Mouse (Mus musculus) kidney, postnatal 0 days (tissue): Measurements from ENCODE around the gene Zmym5. TPM values are rescaled to one million over a fixed set of nuclear protein-coding genes. Genes with fewer than 3 reads are reported as not detected.
A peak's percentile ranks its signal among the peaks of the same experiment; 100 is the strongest.
"Not testable (repeated sequence)": the region's sequence is repeated elsewhere in the genome, so short reads cannot be mapped to it uniquely, and the experiment has no call there.

Experiments used
- ATAC-seq: fragments of 200-750 bp; cut with Nextera tagmentation; replicated peaks from 2 replicates; pipeline ENCODE4 v1.8.0; 2017; ENCODE audit warnings: low read depth, moderate number of reproducible peaks, moderate TSS enrichment, moderate library complexity; ENCODE audit not compliant: low FRiP score
- DNase-seq: peaks from one replicate; pipeline ENCODE4 v3.0.0-alpha.2; 2016; ENCODE audit warnings: low spot score
- H3K27ac ChIP-seq: fragments of 300-500 bp; sonication (generic); 2 replicates; pipeline ENCODE4 v1.5.1; 2014; ENCODE audit warnings: mild to moderate bottlenecking
- H3K27me3 ChIP-seq: fragments of 300-500 bp; sonication (generic); 2 replicates; pipeline ENCODE4 v1.6.1; 2014; ENCODE audit warnings: low read length, mixed read lengths; ENCODE audit not compliant: insufficient read depth
- H3K36me3 ChIP-seq: fragments of 300-500 bp; sonication (generic); 2 replicates; pipeline ENCODE4 v1.6.1; 2014; ENCODE audit warnings: low read length, mixed read lengths; ENCODE audit not compliant: insufficient read depth
- H3K4me1 ChIP-seq: fragments of 300-500 bp; sonication (generic); replicated peaks from 2 replicates; pipeline ENCODE4 v1.6.1; 2014; ENCODE audit warnings: antibody characterized with exemption, low read length, mixed read lengths; ENCODE audit not compliant: insufficient read depth
- H3K4me2 ChIP-seq: fragments of 300-500 bp; sonication (generic); 2 replicates; pipeline ENCODE4 v1.6.1; 2014; ENCODE audit warnings: mild to moderate bottlenecking, low read length, moderate library complexity, mixed read lengths
- H3K4me3 ChIP-seq: fragments of 300-500 bp; sonication (generic); replicated peaks from 2 replicates; pipeline ENCODE4 v1.5.1; 2014; ENCODE audit warnings: low read depth, low read length
- H3K9ac ChIP-seq: fragments of 300-500 bp; sonication (generic); 2 replicates; pipeline ENCODE4 v1.6.1; 2014; ENCODE audit warnings: low read depth, low read length
- H3K9me3 ChIP-seq: fragments of 300-500 bp; sonication (generic); replicated peaks from 2 replicates; pipeline ENCODE4 v1.6.1; 2016; ENCODE audit warnings: low read length, inconsistent platforms, mixed read lengths
- CTCF ChIP-seq: IDR thresholded peaks from 2 replicates; pipeline ENCODE4 v1.5.1; 2016; ENCODE audit warnings: antibody characterized with exemption, low read depth, mild to moderate bottlenecking, moderate library complexity
- WGBS: fragments of 180-500 bp; shearing (Covaris S2); extraction: QIAGEN DNeasy Blood & Tissue Kit; methylation state at CpG from one replicate; pipeline ENCODE4 v1.1.7; 2014; 5-methylcytosine and 5-hydroxymethylcytosine counted together
- polyA plus RNA-seq: library from polyadenylated mRNA; unstranded; fragments of >200 nt; fragmentation: Nextera tagmentation; extraction: Ambion mirVana; gene quantifications from 2 replicates; pipeline ENCODE4 v1.2.1, GENCODE M21; 2015

The Zmym5 gene
- 26.3 and 28.7 TPM in 2 replicates for polyA plus RNA-seq

DNA sequence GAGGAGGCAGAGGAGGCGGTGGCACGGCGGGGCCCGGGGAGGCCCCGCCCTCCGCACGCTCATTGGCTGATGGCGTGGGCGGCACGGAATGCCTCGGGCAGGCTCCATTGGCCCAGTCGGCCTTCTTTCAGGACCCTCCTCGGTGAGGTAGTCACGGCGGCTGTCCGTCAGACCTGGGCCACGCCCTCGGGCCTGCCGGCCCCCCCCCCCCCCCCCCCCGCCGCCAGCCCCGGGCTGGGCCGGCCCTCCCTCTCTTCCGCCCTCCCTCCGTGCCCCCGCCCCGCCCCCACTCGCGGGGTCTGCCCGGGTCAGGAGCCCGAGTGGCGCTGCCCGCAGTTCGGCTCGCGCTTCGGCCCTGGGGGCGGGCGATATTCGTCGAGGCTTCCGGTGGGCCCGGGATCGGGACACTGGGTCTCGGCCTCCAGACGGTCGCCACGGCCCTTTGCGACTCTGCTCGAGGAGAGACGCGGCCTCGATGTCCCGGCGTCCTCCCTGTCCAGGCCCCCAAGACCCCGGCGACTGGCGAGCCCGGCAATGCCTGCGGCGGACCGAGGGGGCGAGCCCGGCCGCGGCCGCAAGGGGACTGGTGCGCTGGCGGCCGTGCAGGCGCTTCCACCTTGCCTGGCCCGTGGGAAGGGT is at the start of gene Zmym5:
Zmym5 (minus strand) TSS at position 16 of the 639 bp plus-strand sequence.
- H3K9me3 ChIP-seq, H3K27me3 ChIP-seq, H3K36me3 ChIP-seq, H3K4me1 ChIP-seq: not testable (repeated sequence)
- peak; percentile 78 for DNase-seq
- H3K4me2 ChIP-seq = peak within 1 kb of the TSS; percentile 67
- WGBS = under 1% methylated on average over 21 of the region's 72 CpGs
- peak; percentile 97 for ATAC-seq
- H3K9ac ChIP-seq = peak within 1 kb of the TSS; percentile 86
- peak within 1 kb of the TSS; percentile 99 for H3K27ac ChIP-seq
- H3K4me3 ChIP-seq = peak within 1 kb of the TSS; percentile 73

DNA sequence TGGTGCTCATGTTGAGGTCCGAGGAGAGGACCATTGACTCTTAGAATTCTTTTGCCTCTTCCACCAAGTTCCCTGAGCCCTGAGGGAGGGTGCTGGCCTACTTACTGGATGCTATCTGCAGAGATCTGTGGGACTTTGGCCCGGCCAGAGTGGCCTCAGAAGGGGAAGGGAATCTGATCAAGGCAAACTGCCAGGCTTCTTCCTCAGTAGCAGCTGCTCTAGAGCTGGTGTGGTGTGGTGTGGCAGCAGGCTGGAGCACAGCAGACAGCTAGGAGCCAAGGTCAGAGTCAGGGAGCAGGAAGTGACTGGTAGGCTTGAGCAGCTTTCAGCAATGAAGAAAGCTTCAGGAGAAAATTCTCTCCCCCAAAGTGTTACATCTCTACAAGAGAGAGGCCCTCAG is 38.2 kb upstream of the Zmym5 start:
- WGBS = 61% methylated on average over 2 of the region's 2 CpGs
- no peak overlapping the region for H3K4me3 ChIP-seq
- peaks cover 4% of the 10 kb centered on the region; the same call in 1 of the 2 replicates for H3K9me3 ChIP-seq
- no peak overlapping the region for H3K27ac ChIP-seq
- TF ChIP-seq CTCF = no peak
- ATAC-seq (no peak), DNase-seq (no peak)
- H3K36me3 ChIP-seq = no peaks in the 10 kb centered on the region
- H3K4me1 ChIP-seq = no peaks in the 10 kb centered on the region
- no peaks in the 10 kb centered on the region for H3K27me3 ChIP-seq
- H3K4me2 ChIP-seq = no peak overlapping the region
- no peak overlapping the region for H3K9ac ChIP-seq

DNA sequence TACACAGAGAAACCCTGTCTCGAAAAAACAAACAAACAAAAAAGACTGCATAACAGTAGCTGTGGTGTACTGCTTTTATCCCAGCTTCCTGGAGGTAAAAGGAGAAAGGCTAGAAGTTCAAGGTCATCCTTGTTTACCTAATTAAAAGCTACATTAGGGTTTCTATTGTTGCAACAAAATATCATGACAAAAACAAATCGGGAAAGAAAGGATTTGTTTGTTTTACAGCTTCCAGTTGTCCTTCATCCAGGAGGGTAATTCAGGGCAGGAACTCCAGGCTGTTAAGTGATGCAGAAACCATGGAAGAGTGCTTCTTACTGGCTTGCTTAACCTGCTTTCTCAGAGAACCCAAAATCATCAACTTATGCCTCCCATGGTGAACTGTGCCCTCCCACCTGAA is 36.8 kb upstream of the Zmym5 start:
- Histone ChIP-seq H3K9me3 (no peaks in the 10 kb centered on the region), H3K27ac (no peak overlapping the region), H3K36me3 (no peaks in the 10 kb centered on the region), H3K4me1 (no peaks in the 10 kb centered on the region), H3K9ac (no peak overlapping the region), H3K4me2 (no peak overlapping the region), H3K4me3 (no peak overlapping the region), H3K27me3 (no peaks in the 10 kb centered on the region)
- DNase-seq (no peak), ATAC-seq (no peak)
- 51% methylated on average over 2 of the region's 2 CpGs for WGBS
- no peak for TF ChIP-seq CTCF

DNA sequence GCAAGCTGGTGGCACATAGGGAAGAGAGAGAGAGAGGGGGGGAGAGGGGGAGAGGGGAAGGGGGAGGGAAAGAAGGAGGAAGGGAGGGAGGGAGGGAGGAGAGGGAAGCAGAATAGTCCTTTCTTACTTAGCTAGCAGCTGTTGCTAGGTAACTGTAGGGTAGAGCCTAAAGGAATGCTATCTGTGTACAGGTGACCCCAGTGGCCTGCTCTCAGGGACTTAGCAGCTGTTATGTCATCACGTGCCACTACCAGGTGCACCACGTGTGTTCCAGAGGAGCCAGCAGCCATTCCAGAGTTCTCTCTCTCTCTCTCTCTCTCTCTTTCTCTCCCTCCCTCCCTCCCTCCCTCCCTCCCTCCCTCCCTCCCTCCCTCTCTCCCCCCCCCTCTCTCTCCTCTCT is 33.0 kb upstream of the Zmym5 start:
- ATAC-seq = peak; percentile 74; the same call in 1 of the 2 replicates
- WGBS = 16% methylated on average over 2 of the region's 2 CpGs

DNA sequence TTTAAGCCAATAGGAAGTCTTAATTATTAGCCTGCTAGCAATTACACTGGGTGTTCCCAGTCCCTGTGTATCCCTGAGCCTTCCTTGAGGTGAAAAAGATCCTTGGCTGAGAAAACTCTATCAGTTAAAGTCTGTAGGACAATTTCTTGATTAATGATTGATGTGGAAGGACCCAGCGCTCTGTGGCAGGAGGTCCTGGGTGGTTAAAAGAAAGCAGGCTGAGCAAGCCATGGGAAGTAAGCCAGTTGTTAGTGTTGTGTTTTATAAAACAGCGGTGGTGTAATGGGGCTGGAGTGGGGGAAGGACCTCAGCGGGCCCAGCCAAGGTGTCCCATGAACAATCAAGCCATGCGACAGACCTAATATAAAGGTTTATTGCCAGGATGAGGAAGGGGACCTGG is 32.5 kb upstream of the Zmym5 start:
- Histone ChIP-seq H3K27ac (peak overlapping the region; percentile 60; the same call in 1 of the 2 replicates), H3K4me1 (no peaks in the 10 kb centered on the region), H3K4me3 (no peak overlapping the region), H3K9ac (no peak overlapping the region), H3K9me3 (no peaks in the 10 kb centered on the region), H3K27me3 (no peaks in the 10 kb centered on the region), H3K4me2 (no peak overlapping the region), H3K36me3 (no peaks in the 10 kb centered on the region)
- no peak for TF ChIP-seq CTCF
- WGBS = 32% methylated on average over 4 of the region's 4 CpGs
- ATAC-seq (peak; percentile 49; the same call in 1 of the 2 replicates), DNase-seq (no peak)

More for the DNA sequence above, 33.0 kb upstream of the Zmym5 start:
- no peak for TF ChIP-seq CTCF
- Histone ChIP-seq H3K4me1 (no peaks in the 10 kb centered on the region), H3K9ac (no peak overlapping the region), H3K27me3 (no peaks in the 10 kb centered on the region), H3K36me3 (no peaks in the 10 kb centered on the region), H3K4me3 (no peak overlapping the region), H3K27ac (0 out of 2 replicates have a peak overlapping the region, but pooled peaks have one; percentile 60), H3K9me3 (no peaks in the 10 kb centered on the region), H3K4me2 (no peak overlapping the region)
- DNase-seq = no peak

DNA sequence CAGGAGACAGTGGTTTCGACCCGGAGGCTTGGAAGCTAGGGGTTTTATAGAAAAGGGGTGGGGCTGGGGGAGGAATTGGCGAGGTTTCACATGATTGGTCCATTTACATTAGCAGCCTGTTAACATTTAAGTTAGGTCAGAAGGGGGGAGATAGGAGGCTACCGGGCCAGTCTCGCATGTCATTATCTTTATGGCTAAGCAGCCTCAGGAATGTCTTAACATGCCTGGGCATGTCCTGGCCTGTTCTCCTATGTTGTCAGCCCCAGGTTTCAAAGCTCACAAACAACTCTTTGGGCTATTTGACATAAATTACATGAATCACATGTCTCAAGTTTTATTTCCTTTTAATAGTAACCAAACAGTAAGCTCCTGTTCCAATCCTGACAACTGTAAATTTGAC is 23.1 kb upstream of the Zmym5 start:
- not testable (repeated sequence) for H3K4me3 ChIP-seq, H3K27ac ChIP-seq, ATAC-seq, H3K4me1 ChIP-seq, H3K36me3 ChIP-seq, H3K27me3 ChIP-seq, H3K9me3 ChIP-seq, H3K9ac ChIP-seq, H3K4me2 ChIP-seq, DNase-seq
- WGBS = 82% methylated on average over 5 of the region's 5 CpGs

DNA sequence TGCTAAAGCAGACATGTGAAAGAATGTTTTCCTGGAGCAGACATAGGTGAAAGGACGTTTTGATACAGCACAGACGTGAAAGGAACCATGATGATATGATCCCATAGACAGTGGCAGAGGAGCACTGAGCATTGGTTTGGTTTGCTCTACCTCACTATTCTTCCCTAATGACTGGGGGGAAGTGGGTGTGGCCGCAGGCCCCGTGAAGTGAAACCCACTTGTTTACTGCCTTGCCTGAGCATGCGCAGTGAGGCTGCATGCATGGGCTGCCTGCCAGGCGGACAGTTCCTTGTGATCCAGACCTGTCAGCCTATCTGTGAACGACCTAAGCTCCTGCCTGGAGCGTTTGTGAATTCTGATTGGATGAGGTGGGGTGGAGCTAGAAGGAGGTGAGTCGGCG is 21.7 kb upstream of the Zmym5 start:
- H3K27ac ChIP-seq = 0 out of 2 replicates have a peak overlapping the region, but pooled peaks have one; percentile 13
- H3K4me3 ChIP-seq, H3K27me3 ChIP-seq, H3K9me3 ChIP-seq, H3K4me2 ChIP-seq, H3K36me3 ChIP-seq, H3K9ac ChIP-seq, DNase-seq, H3K4me1 ChIP-seq, ATAC-seq: not testable (repeated sequence)
- WGBS = 57% methylated on average over 10 of the region's 10 CpGs
